Mouse (Mus musculus): Measurements from ENCODE around the gene Smpd4.

GRCm38 (mm10) chr16:17633481-17634181, 14.5 kb downstream of the Smpd4 start:
- TF ChIP-seq CTCF (IDR thresholded peaks at IDR 0.05; ENCODE audit: borderline replicate concordance, insufficient read depth, low read depth, low read length) (no peak; the same call in 1 of the 2 replicates), POLR2A (IDR thresholded peaks at IDR 0.05; ENCODE audit: borderline replicate concordance, insufficient read depth, low read length) (no peak)

Data from cerebellum, adult 2 months (tissue).